Comparison of ENCODE assay signal across 8 mouse cellular contexts in genomic region chr9:7914925-7915324, GRCm38 (mm10). TPM values are rescaled to one million over a fixed set of nuclear protein-coding genes. Genes with fewer than 3 reads are reported as not detected.
DNase-seq lines count a peak whose midpoint lies in the region; ATAC-seq and TF ChIP-seq lines count a peak whose summit lies in the region.

No protein-coding gene starts in this region.

- no peaks in the 10 kb centered on the region for H3K4me1 ChIP-seq in neural tube, embryonic 12.5 days
- H3K4me1 ChIP-seq in limb, embryonic 14.5 days (ENCODE audit: control insufficient read depth, insufficient read depth, low read length), result peaks cover 3% of the 10 kb centered on the region; the same call in 1 of the 2 replicates
- H3K4me1 ChIP-seq in stomach, postnatal 0 days (replicated peaks; ENCODE audit: control insufficient read depth, insufficient read depth), result no peaks in the 10 kb centered on the region; the same call in 1 of the 2 replicates

- peak overlapping the region; percentile 52 for H3K4me2 ChIP-seq in neural tube, embryonic 12.5 days (replicated peaks)
- peak overlapping the region; percentile 31 for H3K4me2 ChIP-seq in limb, embryonic 14.5 days (replicated peaks; ENCODE audit: low read depth, low read length, severe bottlenecking)
- 0 out of 2 replicates have a peak overlapping the region, but pooled peaks have one; percentile 45 for H3K4me2 ChIP-seq in stomach, postnatal 0 days (replicated peaks; ENCODE audit: low read depth)

- no peak overlapping the region for H3K9ac ChIP-seq in neural tube, embryonic 12.5 days
- H3K9ac ChIP-seq in limb, embryonic 14.5 days (ENCODE audit: low read depth, low read length, severe bottlenecking), result no peak overlapping the region
- no peak overlapping the region for H3K9ac ChIP-seq in stomach, postnatal 0 days (ENCODE audit: low read length)

- H3K9me3 ChIP-seq in neural tube, embryonic 12.5 days, result no peaks in the 10 kb centered on the region
- no peaks in the 10 kb centered on the region for H3K9me3 ChIP-seq in limb, embryonic 14.5 days (ENCODE audit: control insufficient read depth, low read length)
- H3K9me3 ChIP-seq in stomach, postnatal 0 days (ENCODE audit: control insufficient read depth, low read length), result no peaks in the 10 kb centered on the region

- no peaks in the 10 kb centered on the region for H3K27me3 ChIP-seq in neural tube, embryonic 12.5 days (replicated peaks)
- no peaks in the 10 kb centered on the region for H3K27me3 ChIP-seq in limb, embryonic 14.5 days (ENCODE audit: control insufficient read depth, insufficient read depth, low read length)
- H3K27me3 ChIP-seq in stomach, postnatal 0 days (ENCODE audit: control insufficient read depth, insufficient read depth, low read length), result no peaks in the 10 kb centered on the region

- no peaks in the 10 kb centered on the region for H3K36me3 ChIP-seq in neural tube, embryonic 12.5 days
- no peaks in the 10 kb centered on the region for H3K36me3 ChIP-seq in limb, embryonic 14.5 days (ENCODE audit: control insufficient read depth, insufficient read depth, low read length)
- no peaks in the 10 kb centered on the region for H3K36me3 ChIP-seq in stomach, postnatal 0 days (ENCODE audit: control insufficient read depth, insufficient read depth, low read length)

- no peak for TF ChIP-seq EP300 in stomach, postnatal 0 days (optimal IDR thresholded peaks at IDR 0.05)

- no peak for ATAC-seq in neural tube, embryonic 12.5 days (ENCODE audit: low FRiP score, low read depth)
- ATAC-seq in limb, embryonic 14.5 days (ENCODE audit: low FRiP score, low read depth), result no peak
- no peak for ATAC-seq in stomach, postnatal 0 days (ENCODE audit: low FRiP score, low TSS enrichment)

- TF ChIP-seq CTCF in gastrocnemius, adult 2 months (IDR thresholded peaks at IDR 0.05), result no peak
- no peak for TF ChIP-seq CTCF in stomach, postnatal 0 days (IDR thresholded peaks at IDR 0.05; ENCODE audit: low read depth)

- peak overlapping the region; percentile 55 for H3K4me3 ChIP-seq in gastrocnemius, adult 2 months
- H3K4me3 ChIP-seq in neural tube, embryonic 12.5 days, result no peak overlapping the region
- H3K4me3 ChIP-seq in limb, embryonic 14.5 days (replicated peaks; ENCODE audit: low read length), result no peak overlapping the region
- H3K4me3 ChIP-seq in stomach, postnatal 0 days (ENCODE audit: low read depth, low read length), result no peak overlapping the region

- 61% methylated on average over 8 of the region's 8 CpGs for WGBS in neural tube, embryonic 12.5 days
- 61% methylated on average over 8 of the region's 8 CpGs for WGBS in limb, embryonic 14.5 days
- 60% methylated on average over 8 of the region's 8 CpGs for WGBS in stomach, postnatal 0 days

- no peak for TF ChIP-seq POLR2A in limb, embryonic 14.5 days (IDR thresholded peaks at IDR 0.05; ENCODE audit: borderline replicate concordance, extremely low read depth, insufficient read depth, insufficient read length)

- H3K27ac ChIP-seq in gastrocnemius, adult 2 months, result peak overlapping the region; percentile 72; the same call in 1 of the 2 replicates
- no peak overlapping the region for H3K27ac ChIP-seq in neural tube, embryonic 12.5 days
- no peak overlapping the region for H3K27ac ChIP-seq in limb, embryonic 14.5 days (replicated peaks; ENCODE audit: low read depth, low read length)
- H3K27ac ChIP-seq in stomach, postnatal 0 days (replicated peaks), result no peak overlapping the region

- DNase-seq in gastrocnemius, adult 2 months, result no peak
- no peak for DNase-seq in gastrocnemius, postnatal 10 days
- DNase-seq in neural tube, embryonic 10.5 days (ENCODE audit: extremely low spot score, low spot score), result no peak
- no peak for DNase-seq in limb, embryonic 14.5 days (ENCODE audit: low spot score)
- no peak for DNase-seq in stomach, postnatal 0 days (ENCODE audit: low spot score)
- no peak for DNase-seq in cerebellum, adult 11 months
- no peak for DNase-seq in urinary bladder, postnatal 25 days (ENCODE audit: low spot score)

- intact Hi-C loops in gastrocnemius, adult 2 months (cut with DNase I), result loop anchor here (1.0 kb wide), 1 partner anchor 9 kb away; no protein-coding TSS in a partner anchor

RNA-seq across cellular contexts. Expression of gene Birc3, which starts 41.9 kb away (rescaled TPM):
- total RNA-seq in gastrocnemius, adult 2 months (2021), result 1 to 10 TPM; 6.0 to 8.8 TPM
- total RNA-seq in gastrocnemius, postnatal 10 days (2021), result 10 to 100 TPM in 1 of 2 experiments, 1 to 10 TPM in 1; 7.2 to 12.5 TPM
- polyA plus RNA-seq in neural tube, embryonic 12.5 days (2016; fragmentation: Nextera tagmentation; extraction: Ambion mirVana), result 2.1 and 3.8 TPM in 2 replicates
- polyA plus RNA-seq in limb, embryonic 14.5 days (2012; rRNA removed), result 16.1 and 16.9 TPM in 2 replicates
- polyA plus RNA-seq in limb, embryonic 14.5 days (2014; fragmentation: Nextera tagmentation; extraction: Ambion mirVana), result 10.3 and 13.2 TPM in 2 replicates
- 5.1 and 5.2 TPM in 2 replicates for polyA plus RNA-seq in stomach, postnatal 0 days (2015; fragmentation: Nextera tagmentation; extraction: Ambion mirVana)
